Mouse (Mus musculus) liver, embryonic 11.5 days (tissue): ENCODE data around the gene Syt1. TPM values are rescaled to one million over a fixed set of nuclear protein-coding genes. Genes with fewer than 3 reads are reported as not detected.
A peak's percentile ranks its signal among the peaks of the same experiment; 100 is the strongest.

Source experiments
- ATAC-seq: fragments of 200-750 bp; cut with Nextera tagmentation; replicated peaks from 2 replicates; pipeline ENCODE4 v1.8.0; 2017; ENCODE audit warnings: moderate number of reproducible peaks, mild to moderate bottlenecking, moderate TSS enrichment, moderate library complexity; ENCODE audit not compliant: low FRiP score
- DNase-seq: peaks from one replicate; pipeline ENCODE4 v3.0.0-alpha.2; 2017; ENCODE audit warnings: low spot score
- H3K27ac ChIP-seq: fragments of 300-500 bp; sonication (generic); 2 replicates; pipeline ENCODE4 v1.5.1; 2014; ENCODE audit warnings: mild to moderate bottlenecking, low read depth, low read length, control low read depth
- H3K27me3 ChIP-seq: fragments of 300-500 bp; sonication (generic); replicated peaks from 2 replicates; pipeline ENCODE4 v1.6.1; 2014; ENCODE audit warnings: low read length, mixed read lengths; ENCODE audit not compliant: control insufficient read depth, insufficient read depth
- H3K36me3 ChIP-seq: fragments of 300-500 bp; sonication (generic); 2 replicates; pipeline ENCODE4 v1.6.1; 2014; ENCODE audit warnings: mild to moderate bottlenecking, low read length, moderate library complexity, mixed read lengths; ENCODE audit not compliant: control insufficient read depth, insufficient read depth
- H3K4me1 ChIP-seq: fragments of 300-500 bp; sonication (generic); replicated peaks from 2 replicates; pipeline ENCODE4 v1.6.1; 2014; ENCODE audit warnings: low read length, mixed read lengths; ENCODE audit not compliant: control insufficient read depth, insufficient read depth
- H3K4me2 ChIP-seq: fragments of 300-500 bp; sonication (generic); 2 replicates; pipeline ENCODE4 v1.6.1; 2014; ENCODE audit warnings: mild to moderate bottlenecking, control low read depth, moderate library complexity
- H3K4me3 ChIP-seq: fragments of 300-500 bp; sonication (generic); 2 replicates; pipeline ENCODE4 v1.5.1; 2014; ENCODE audit warnings: low read depth, low read length, control low read depth
- H3K9ac ChIP-seq: fragments of 300-500 bp; sonication (generic); 2 replicates; pipeline ENCODE4 v1.6.1; 2014; ENCODE audit warnings: low read depth, low read length, control low read depth
- H3K9me3 ChIP-seq: fragments of 300-500 bp; sonication (generic); 2 replicates; pipeline ENCODE4 v1.6.1; 2016; ENCODE audit warnings: low read length, inconsistent platforms, mixed read lengths; ENCODE audit not compliant: control insufficient read depth
- WGBS: fragments of 180-500 bp; shearing (Covaris S2); extraction: QIAGEN DNeasy Blood & Tissue Kit; methylation state at CpG from one replicate; pipeline ENCODE4 v1.1.7; 2014; 5-methylcytosine and 5-hydroxymethylcytosine counted together
- polyA plus RNA-seq: library from polyadenylated mRNA; unstranded; fragments of >200 nt; fragmentation: Nextera tagmentation; extraction: Ambion mirVana; gene quantifications from 2 replicates; pipeline ENCODE4 v1.2.1, GENCODE M21; 2014

Gene Syt1
- polyA plus RNA-seq: 1.1 and 1.5 TPM in 2 replicates

- Histone ChIP-seq H3K36me3 (no peaks in the 10 kb centered on the region), H3K27ac (no peak within 1 kb of the TSS), H3K9ac (no peak within 1 kb of the TSS), H3K9me3 (no peaks in the 10 kb centered on the region), H3K4me2 (peak within 1 kb of the TSS; percentile 66), H3K4me1 (no peaks in the 10 kb centered on the region; the same call in 1 of the 2 replicates), H3K27me3 (peaks cover 12% of the 10 kb centered on the region), H3K4me3 (peak within 1 kb of the TSS; percentile 37)
- WGBS: 3% methylated on average over 36 of the region's 37 CpGs
- ATAC-seq: peak; percentile 82
- DNase-seq: peak; percentile 42
Measured at GRCm38 (mm10) chr10:109010241-109011193, at the start of gene Syt1. Syt1 (minus strand) TSS chr10:109010982.

- no peaks in the 10 kb centered on the region for H3K27me3 ChIP-seq
- DNase-seq: no peak
- no peak overlapping the region for H3K27ac ChIP-seq
- no peak for ATAC-seq
- 75% methylated on average over 6 of the region's 6 CpGs for WGBS
- H3K36me3 ChIP-seq: no peaks in the 10 kb centered on the region
- H3K9me3 ChIP-seq: no peaks in the 10 kb centered on the region
- no peak overlapping the region for H3K4me2 ChIP-seq
- no peak overlapping the region for H3K4me3 ChIP-seq
- no peaks in the 10 kb centered on the region for H3K4me1 ChIP-seq
- no peak overlapping the region for H3K9ac ChIP-seq
Measured at GRCm38 (mm10) chr10:109056500-109056899, 45.7 kb upstream of the Syt1 start.

- no peak for ATAC-seq
- Histone ChIP-seq H3K4me1 (no peaks in the 10 kb centered on the region), H3K9ac (no peak overlapping the region), H3K27ac (no peak overlapping the region), H3K9me3 (no peaks in the 10 kb centered on the region), H3K4me2 (no peak overlapping the region), H3K4me3 (no peak overlapping the region), H3K27me3 (no peaks in the 10 kb centered on the region), H3K36me3 (no peaks in the 10 kb centered on the region)
- 69% methylated on average over 5 of the region's 5 CpGs for WGBS
- DNase-seq: no peak
Measured at GRCm38 (mm10) chr10:109047537-109047936, 36.8 kb upstream of the Syt1 start.

GRCm38 (mm10) chr10:109046988-109047387, 36.2 kb upstream of the Syt1 start:
- WGBS: 69% methylated on average over 2 of the region's 2 CpGs
- Histone ChIP-seq H3K9me3 (no peaks in the 10 kb centered on the region), H3K36me3 (no peaks in the 10 kb centered on the region), H3K4me3 (no peak overlapping the region), H3K4me2 (no peak overlapping the region), H3K9ac (no peak overlapping the region), H3K27ac (no peak overlapping the region), H3K4me1 (no peaks in the 10 kb centered on the region), H3K27me3 (no peaks in the 10 kb centered on the region)
- no peak for ATAC-seq
- DNase-seq: no peak

GRCm38 (mm10) chr10:109011226-109012165, 714 bp upstream of the Syt1 start:
- H3K4me2 ChIP-seq: peak overlapping the region; percentile 66
- DNase-seq: peak; percentile 36
- ATAC-seq: peak; percentile 60
- no peak overlapping the region for H3K9ac ChIP-seq
- H3K4me1 ChIP-seq: no peaks in the 10 kb centered on the region; the same call in 1 of the 2 replicates
- WGBS: 2% methylated on average over 29 of the region's 29 CpGs
- no peaks in the 10 kb centered on the region for H3K36me3 ChIP-seq
- peaks cover 12% of the 10 kb centered on the region for H3K27me3 ChIP-seq
- H3K4me3 ChIP-seq: peak overlapping the region; percentile 37
- no peaks in the 10 kb centered on the region for H3K9me3 ChIP-seq
- no peak overlapping the region for H3K27ac ChIP-seq

GRCm38 (mm10) chr10:109009831-109010230, 951 bp downstream of the Syt1 start:
- WGBS: 10% methylated on average over 1 of the region's 1 CpGs
- no peak overlapping the region for H3K9ac ChIP-seq
- no peak overlapping the region for H3K4me3 ChIP-seq

GRCm38 (mm10) chr10:109008456-109008855, 2.3 kb downstream of the Syt1 start:
- no peaks in the 10 kb centered on the region; the same call in 1 of the 2 replicates for H3K4me1 ChIP-seq
- 92% methylated on average over 13 of the region's 13 CpGs for whole genome bisulfite sequencing
- no peak overlapping the region for H3K4me2 ChIP-seq
- DNase-seq: no peak
- no peaks in the 10 kb centered on the region for H3K36me3 ChIP-seq
- no peak overlapping the region for H3K9ac ChIP-seq
- H3K4me3 ChIP-seq: no peak overlapping the region
- ATAC-seq: no peak
- H3K27ac ChIP-seq: no peak overlapping the region
- no peaks in the 10 kb centered on the region for H3K9me3 ChIP-seq
- H3K27me3 ChIP-seq: peaks cover 12% of the 10 kb centered on the region

More at GRCm38 (mm10) chr10:109009831-109010230, 951 bp downstream of the Syt1 start:
- no peak overlapping the region for H3K4me2 ChIP-seq
- H3K36me3 ChIP-seq: no peaks in the 10 kb centered on the region
- H3K9me3 ChIP-seq: no peaks in the 10 kb centered on the region
- DNase-seq: no peak
- ATAC-seq: no peak
- H3K4me1 ChIP-seq: no peaks in the 10 kb centered on the region; the same call in 1 of the 2 replicates
- peaks cover 12% of the 10 kb centered on the region for H3K27me3 ChIP-seq
- H3K27ac ChIP-seq: no peak overlapping the region

GRCm38 (mm10) chr10:109003482-109003881, 7.3 kb downstream of the Syt1 start:
- no peak overlapping the region for H3K27ac ChIP-seq
- ATAC-seq (no peak), DNase-seq (no peak)
- H3K4me3 ChIP-seq: no peak overlapping the region
- no peaks in the 10 kb centered on the region for H3K36me3 ChIP-seq
- H3K9me3 ChIP-seq: no peaks in the 10 kb centered on the region
- no peaks in the 10 kb centered on the region for H3K4me1 ChIP-seq
- 78% methylated on average over 4 of the region's 4 CpGs for WGBS
- H3K27me3 ChIP-seq: no peaks in the 10 kb centered on the region; the same call in 1 of the 2 replicates
- no peak overlapping the region for H3K9ac ChIP-seq
- H3K4me2 ChIP-seq: no peak overlapping the region
